Mouse (Mus musculus) lung, postnatal 25 days (tissue): ENCODE measurements around the gene Gpatch2.
A peak's percentile ranks its signal among the peaks of the same experiment; 100 is the strongest.

Experiments
- DNase-seq: peaks from one replicate; pipeline ENCODE4 v3.0.0; 2022; ENCODE audit warnings: low spot score

Gpatch2 gene

GRCm38 (mm10) chr1:187373506-187373905, 158.2 kb downstream of the Gpatch2 start:
- no peak for DNase-seq

GRCm38 (mm10) chr1:187374418-187374817, 159.1 kb downstream of the Gpatch2 start:
- DNase-seq, result no peak

- DNase-seq, result peak; percentile 7
These were observed 161.8 kb downstream of the Gpatch2 start for GRCm38 (mm10) chr1:187376946-187377671.

- DNase-seq, result peak; percentile 1
These were observed 162.7 kb downstream of the Gpatch2 start for GRCm38 (mm10) chr1:187377865-187378524.

- no peak for DNase-seq
These were observed 174.2 kb downstream of the Gpatch2 start for GRCm38 (mm10) chr1:187389476-187389875.

- DNase-seq, result no peak
These were observed 185.5 kb downstream of the Gpatch2 start for GRCm38 (mm10) chr1:187400834-187401233.
